Mouse (Mus musculus) testis, adult 2 months (tissue): ENCODE measurements around the gene Setd7. TPM values are rescaled to one million over a fixed set of nuclear protein-coding genes. Genes with fewer than 3 reads are reported as not detected.
A peak's percentile ranks its signal among the peaks of the same experiment; 100 is the strongest.
"Not testable (repeated sequence)": the region's sequence is repeated elsewhere in the genome, so short reads cannot be mapped to it uniquely, and the experiment has no call there.

ENCODE experiments used
- H3K27ac ChIP-seq: fragments of 200-500 bp; 2 replicates; pipeline ENCODE4 v1.5.1; 2012; ENCODE audit warnings: low read depth, low read length; ENCODE audit not compliant: control insufficient read depth, insufficient read depth
- H3K27me3 ChIP-seq: fragments of 200-500 bp; 2 replicates; pipeline ENCODE4 v1.6.1; 2012; ENCODE audit warnings: mild to moderate bottlenecking, low read length, moderate library complexity; ENCODE audit not compliant: control insufficient read depth, insufficient read depth
- H3K36me3 ChIP-seq: fragments of 200-500 bp; 2 replicates; pipeline ENCODE4 v1.6.1; 2012; ENCODE audit warnings: mild to moderate bottlenecking, low read length; ENCODE audit not compliant: control insufficient read depth, insufficient read depth
- H3K4me1 ChIP-seq: fragments of 200-500 bp; 2 replicates; pipeline ENCODE4 v1.6.1; 2012; ENCODE audit warnings: low read length; ENCODE audit not compliant: control insufficient read depth, insufficient read depth
- H3K4me3 ChIP-seq: fragments of 200-500 bp; 2 replicates; pipeline ENCODE4 v1.5.1; 2012; ENCODE audit warnings: low read depth, mild to moderate bottlenecking, low read length, moderate library complexity, mixed read lengths; ENCODE audit not compliant: control insufficient read depth
- CTCF ChIP-seq: fragments of 200-500 bp; IDR thresholded peaks from 2 replicates; pipeline ENCODE4 v1.5.1; 2012; ENCODE audit warnings: low read depth, mild to moderate bottlenecking, inconsistent platforms, low read length, moderate library complexity; ENCODE audit not compliant: control insufficient read depth, insufficient read depth, insufficient replicate concordance
- POLR2A ChIP-seq: fragments of 200-500 bp; IDR thresholded peaks from 2 replicates; pipeline ENCODE4 v1.6.1; 2012; ENCODE audit warnings: low read depth, mild to moderate bottlenecking, inconsistent platforms, low read length, moderate library complexity; ENCODE audit not compliant: control insufficient read depth
- polyA plus RNA-seq: library from polyadenylated mRNA; depleted of rRNA; stranded (reverse); fragments of >200 nt; gene quantifications from 2 replicates; pipeline ENCODE4 v1.2.3, GENCODE M21; 2012

Setd7 gene
- polyA plus RNA-seq, 1 experiment: 1.6 TPM

- Histone ChIP-seq H3K27me3 (no peaks in the 10 kb centered on the region), H3K4me1 (no peaks in the 10 kb centered on the region), H3K4me3 (no peak overlapping the region), H3K27ac (no peak overlapping the region), H3K36me3 (no peaks in the 10 kb centered on the region)
- TF ChIP-seq POLR2A: no peak
- no peak for TF ChIP-seq CTCF
These were observed 32.8 kb upstream of the Setd7 start for GRCm38 (mm10) chr3:51593506-51593905.

DNA sequence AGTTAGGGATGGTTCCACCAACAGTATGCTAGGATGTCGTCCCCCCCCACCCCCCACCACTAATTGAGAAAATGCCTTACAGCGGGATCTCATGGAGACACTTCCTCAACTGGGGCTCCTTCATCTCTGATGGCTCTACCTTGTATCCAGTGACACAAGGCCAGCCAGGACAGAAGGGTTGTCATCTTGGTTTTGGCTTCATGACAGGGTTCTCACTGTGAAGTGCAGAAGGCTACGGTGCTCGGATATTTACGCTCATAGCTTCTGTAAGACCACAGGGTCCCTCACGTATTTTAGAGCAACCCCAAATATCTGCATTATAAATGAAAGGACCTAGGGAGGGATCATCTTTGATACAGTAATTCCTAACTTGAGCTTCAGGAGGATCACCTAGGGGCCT is 30.9 kb upstream of the Setd7 start:
- H3K4me1 ChIP-seq: no peaks in the 10 kb centered on the region
- H3K4me3 ChIP-seq: no peak overlapping the region
- no peak overlapping the region for H3K27ac ChIP-seq
- TF ChIP-seq POLR2A: no peak
- TF ChIP-seq CTCF: no peak
- no peaks in the 10 kb centered on the region for H3K27me3 ChIP-seq
- H3K36me3 ChIP-seq: no peaks in the 10 kb centered on the region

DNA sequence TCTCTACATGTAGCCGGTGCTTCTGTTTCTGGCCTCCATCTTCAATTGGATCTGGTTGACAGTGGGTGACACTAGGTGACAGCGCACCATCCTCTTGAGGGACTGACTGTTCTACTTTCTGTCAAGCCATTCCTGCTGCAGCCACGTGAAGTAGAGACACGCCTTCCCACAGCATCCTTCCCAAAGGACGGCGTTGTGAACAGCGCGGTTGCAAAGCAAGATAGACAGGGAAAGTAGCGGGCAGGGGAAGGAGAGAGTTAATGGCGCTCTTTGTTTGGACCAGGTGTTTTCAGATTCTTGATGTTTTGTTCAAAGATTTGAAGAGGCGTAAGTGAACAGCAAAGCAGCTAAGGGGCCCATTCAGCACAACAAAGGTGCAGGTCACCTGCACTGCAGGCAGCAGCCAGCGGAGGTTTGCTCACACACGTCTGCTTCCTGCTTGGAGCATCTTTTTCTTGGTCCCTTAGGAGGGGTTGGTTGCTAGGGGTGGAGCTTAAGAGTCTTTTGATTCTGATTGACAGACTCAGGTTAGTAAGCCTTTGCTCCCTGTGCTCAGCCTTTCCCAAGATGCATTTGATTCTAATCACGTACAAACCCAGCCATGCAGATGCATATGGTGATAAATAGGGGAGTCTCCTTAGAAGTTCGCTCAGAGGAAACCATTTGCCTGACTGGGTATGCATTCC is 29.7 kb upstream of the Setd7 start:
- Histone ChIP-seq H3K36me3 (no peaks in the 10 kb centered on the region), H3K4me1 (no peaks in the 10 kb centered on the region), H3K4me3 (no peak overlapping the region), H3K27me3 (no peaks in the 10 kb centered on the region), H3K27ac (no peak overlapping the region)
- no peak for TF ChIP-seq CTCF
- no peak for TF ChIP-seq POLR2A

- Histone ChIP-seq H3K4me3 (no peak overlapping the region), H3K36me3 (no peaks in the 10 kb centered on the region), H3K4me1 (no peaks in the 10 kb centered on the region), H3K27me3 (no peaks in the 10 kb centered on the region), H3K27ac (no peak overlapping the region)
- TF ChIP-seq POLR2A: no peak
These were observed 27.1 kb upstream of the Setd7 start for GRCm38 (mm10) chr3:51587697-51588262.

GRCm38 (mm10) chr3:51583574-51584391 is 23.1 kb upstream of the Setd7 start:
- no peak overlapping the region for H3K27ac ChIP-seq
- TF ChIP-seq CTCF (peak; percentile 25; the same call in 1 of the 2 replicates), POLR2A (no peak)
- H3K4me1 ChIP-seq: no peaks in the 10 kb centered on the region
- no peaks in the 10 kb centered on the region for H3K27me3 ChIP-seq
- H3K36me3 ChIP-seq: no peaks in the 10 kb centered on the region
- H3K4me3 ChIP-seq: no peak overlapping the region

DNA sequence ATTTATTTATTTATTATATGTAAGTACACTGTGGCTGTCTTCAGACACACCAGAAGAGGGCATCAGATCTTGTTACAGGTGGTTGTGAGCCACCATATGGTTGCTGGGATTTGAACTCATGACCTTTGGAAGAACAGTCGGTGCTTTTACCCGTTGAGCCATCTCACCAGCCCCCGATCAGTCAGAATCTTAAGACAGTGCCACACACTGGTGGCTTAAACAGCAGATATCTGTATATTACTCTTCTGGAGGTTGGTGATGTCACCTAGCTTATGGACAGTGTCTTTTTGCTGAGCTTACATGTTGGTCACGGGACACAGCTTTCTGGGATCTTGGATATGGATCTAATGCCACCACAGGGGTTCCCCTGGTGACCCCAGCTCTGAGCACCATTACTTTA is 18.6 kb upstream of the Setd7 start:
- H3K27ac ChIP-seq, H3K36me3 ChIP-seq, H3K4me3 ChIP-seq, H3K4me1 ChIP-seq, H3K27me3 ChIP-seq: not testable (repeated sequence)

- Histone ChIP-seq H3K4me1 (no peaks in the 10 kb centered on the region), H3K27me3 (no peaks in the 10 kb centered on the region), H3K36me3 (no peaks in the 10 kb centered on the region), H3K4me3 (no peak overlapping the region), H3K27ac (no peak overlapping the region)
- TF ChIP-seq CTCF: no peak
- no peak for TF ChIP-seq POLR2A
These were observed 17.4 kb upstream of the Setd7 start for GRCm38 (mm10) chr3:51577816-51578749.
